Mouse (Mus musculus): ENCODE results near the gene Gm5483. TPM values are rescaled to one million over a fixed set of nuclear protein-coding genes. Genes with fewer than 3 reads are reported as not detected.
"Not testable (repeated sequence)": the region's sequence is repeated elsewhere in the genome, so short reads cannot be mapped to it uniquely, and the experiment has no call there.

Gm5483 gene
- total RNA-seq (2021), result not detected

DNA sequence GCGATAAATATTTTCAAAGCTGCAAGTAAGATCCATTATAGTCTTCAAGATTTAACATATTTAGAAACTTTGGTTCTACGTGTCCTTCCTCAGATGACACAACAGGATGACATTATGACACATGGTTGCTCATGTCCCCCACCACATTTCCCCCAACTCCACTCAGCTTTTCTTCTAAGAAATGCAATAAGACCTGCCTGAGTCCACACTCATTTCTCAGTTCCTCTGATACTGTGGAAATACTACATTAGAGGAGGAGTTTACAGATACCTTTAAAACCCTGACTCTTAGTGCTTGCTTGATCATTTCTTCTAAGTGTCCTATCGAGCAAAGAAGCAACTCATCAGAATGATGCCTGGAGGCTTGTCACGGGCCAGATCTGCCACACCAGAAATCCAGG lies at the start of gene Gm5483:
Gm5483 (plus strand) TSS at position 301 of the 400 bp plus-strand sequence.
- DNase-seq (ENCODE audit: low spot score in 2 of 2); intact Hi-C loops (cut with DNase I): not testable (repeated sequence)

DNA sequence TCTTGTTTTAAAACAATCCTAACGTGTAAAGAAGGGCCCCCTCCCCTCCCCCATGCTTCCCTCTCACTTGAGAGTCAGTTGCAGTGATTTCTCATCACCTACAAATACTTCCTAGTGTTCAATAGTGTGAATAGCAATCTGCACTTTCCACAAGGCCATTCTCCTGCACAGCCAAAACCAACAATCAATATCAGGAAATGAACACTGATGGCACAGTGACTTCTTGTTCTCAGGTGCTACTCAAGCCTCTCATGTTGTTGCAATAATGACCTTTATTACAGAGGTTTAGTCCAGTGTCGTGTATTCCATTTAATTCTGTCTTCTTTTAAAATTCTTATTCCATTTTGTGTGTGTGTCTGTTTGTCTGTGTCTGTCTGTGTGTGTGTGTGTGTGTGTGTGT lies 45.8 kb upstream of the Gm5483 start:
- intact Hi-C loops (cut with DNase I), result no loop called here
- DNase-seq (ENCODE audit: low spot score in 2 of 2), result no peak

DNA sequence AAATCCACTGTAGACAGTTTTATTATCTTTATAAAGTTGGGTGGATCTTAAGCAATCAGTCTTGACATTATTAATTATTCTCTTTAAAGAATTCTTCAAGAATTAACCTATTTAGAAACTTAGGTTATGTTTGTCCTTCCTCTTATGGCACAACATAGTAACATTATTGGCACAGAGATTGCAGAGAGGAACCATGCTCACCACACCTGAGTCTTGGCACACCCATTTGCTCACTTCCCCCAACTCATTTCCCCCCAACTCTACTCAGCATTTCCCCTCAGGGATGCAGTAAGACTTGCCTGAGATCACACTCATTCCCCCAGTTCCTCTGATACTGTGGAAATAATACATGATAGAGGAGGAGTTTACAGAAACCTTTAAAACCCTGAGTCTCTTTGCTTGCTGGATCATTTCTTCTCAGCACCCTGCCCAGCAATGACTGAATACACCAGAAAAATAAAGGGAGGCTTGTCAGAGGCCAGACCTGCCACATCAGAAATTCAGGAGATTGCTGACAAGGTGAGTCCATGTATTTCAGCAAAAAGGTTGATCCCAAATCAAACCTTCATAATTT lies 27.5 kb upstream of the Gm5483 start, which contains the start of gene Stfa2l1:
Stfa2l1 (plus strand) TSS at position 410 of the 574 bp plus-strand sequence.
- intact Hi-C loops (cut with DNase I), result no loop called here
- no peak for DNase-seq (ENCODE audit: low spot score in 2 of 2)

DNA sequence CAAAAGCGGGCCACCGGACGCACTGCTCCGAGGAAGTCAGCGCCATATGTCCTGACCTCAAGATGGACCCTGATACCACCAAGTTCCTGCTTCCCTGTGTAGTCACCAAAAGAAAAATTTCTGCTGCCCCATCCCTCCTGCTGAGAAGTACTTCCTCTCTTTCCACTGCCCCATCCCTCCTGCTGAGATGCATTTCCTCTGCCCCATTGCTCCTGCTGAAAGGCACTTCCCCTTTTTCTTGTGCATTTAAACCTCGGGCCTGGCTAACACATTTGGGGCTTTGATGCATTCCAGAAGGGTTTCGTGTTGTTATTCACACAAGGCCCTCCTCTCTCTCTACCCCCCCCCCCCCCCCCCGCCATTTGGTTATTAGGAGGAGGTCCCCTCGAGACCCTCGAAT lies 16.2 kb upstream of the Gm5483 start:
- intact Hi-C loops (cut with DNase I); DNase-seq (ENCODE audit: low spot score in 2 of 2): not testable (repeated sequence)

DNA sequence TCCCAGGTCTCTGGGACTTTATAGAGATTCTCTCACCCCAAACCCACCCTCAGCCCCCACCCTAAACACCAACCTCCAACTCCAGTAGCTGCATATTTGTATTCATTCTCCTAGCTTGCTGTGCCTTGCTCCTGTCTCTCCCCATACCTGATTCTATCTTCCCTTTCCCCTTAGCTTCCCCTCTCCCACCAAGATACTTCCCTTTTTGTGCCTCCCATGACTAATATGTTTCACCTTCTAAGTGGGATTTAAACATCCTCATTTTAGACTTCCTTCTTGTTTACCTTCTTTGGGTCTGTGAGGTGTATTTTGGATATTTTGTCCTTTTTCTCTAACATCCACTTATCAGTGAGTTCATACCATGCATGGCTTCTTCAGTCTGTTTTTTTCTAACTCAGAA lies 7.9 kb upstream of the Gm5483 start:
- intact Hi-C loops (cut with DNase I), result no loop called here

DNA sequence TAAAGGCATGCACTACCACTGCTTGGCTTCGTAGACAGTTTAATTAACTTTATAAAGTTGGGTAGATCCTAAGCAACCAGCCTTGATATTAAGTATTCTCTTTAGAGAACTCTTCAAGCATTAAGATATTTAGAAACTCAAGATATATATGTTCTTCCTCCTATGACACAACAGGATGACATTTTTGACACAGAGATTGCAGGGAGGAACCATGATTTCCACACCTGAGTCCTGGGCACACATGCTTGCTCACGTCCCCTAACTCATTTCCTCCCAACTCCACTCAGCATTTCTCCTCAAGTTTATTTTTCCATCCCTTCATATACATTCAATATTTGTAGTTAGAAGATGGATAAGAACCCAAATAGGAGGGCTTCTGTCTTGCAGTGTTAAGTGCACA lies 4.1 kb upstream of the Gm5483 start:
- intact Hi-C loops (cut with DNase I), result no loop called here
- DNase-seq (ENCODE audit: low spot score in 2 of 2), result no peak

More for the DNA sequence above, 7.9 kb upstream of the Gm5483 start:
- DNase-seq (ENCODE audit: low spot score in 2 of 2), result no peak

DNA sequence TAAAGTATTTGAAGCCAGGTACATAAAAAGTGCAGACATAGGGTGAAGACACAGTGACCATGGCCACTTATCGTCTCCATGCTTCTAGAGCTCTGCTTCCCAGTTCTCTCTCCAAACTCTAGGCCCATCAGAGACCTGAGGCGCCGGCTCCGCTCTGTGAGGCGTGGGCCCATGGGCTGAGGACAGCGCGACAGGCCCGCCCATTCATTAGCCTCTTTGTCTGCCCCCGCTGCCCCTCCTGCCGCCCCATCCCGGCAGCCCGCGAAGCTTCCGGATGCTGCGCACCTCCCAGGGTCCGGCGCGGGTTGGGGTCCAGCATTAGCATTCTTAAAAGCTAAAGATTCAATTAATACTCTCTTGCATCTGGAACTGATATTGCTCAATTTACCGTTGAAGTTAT lies 15.2 kb downstream of the Gm5483 start:
- no peak for DNase-seq (ENCODE audit: low spot score in 2 of 2)
- intact Hi-C loops (cut with DNase I), result no loop called here

DNA sequence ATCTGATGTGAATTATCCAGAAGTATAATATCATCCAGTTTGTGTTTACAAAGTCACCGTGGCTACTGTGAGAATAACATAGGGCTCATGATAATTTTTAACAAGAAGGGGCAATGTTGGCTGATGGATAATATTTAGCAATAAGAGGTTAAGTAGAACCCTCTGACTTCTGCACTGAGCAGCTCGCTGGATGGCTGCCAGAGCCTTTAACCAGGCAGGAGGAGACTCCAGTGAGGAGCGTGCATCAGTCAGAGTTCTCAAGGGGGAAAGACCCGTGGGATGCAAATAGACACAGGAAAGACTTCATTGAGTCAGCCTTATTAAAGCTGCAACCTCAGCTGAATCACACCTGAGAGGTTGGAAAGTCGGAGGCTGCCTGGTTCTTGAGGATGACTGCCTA lies 19.8 kb downstream of the Gm5483 start:
- intact Hi-C loops (cut with DNase I), result no loop called here
- no peak for DNase-seq (ENCODE audit: low spot score in 2 of 2)

DNA sequence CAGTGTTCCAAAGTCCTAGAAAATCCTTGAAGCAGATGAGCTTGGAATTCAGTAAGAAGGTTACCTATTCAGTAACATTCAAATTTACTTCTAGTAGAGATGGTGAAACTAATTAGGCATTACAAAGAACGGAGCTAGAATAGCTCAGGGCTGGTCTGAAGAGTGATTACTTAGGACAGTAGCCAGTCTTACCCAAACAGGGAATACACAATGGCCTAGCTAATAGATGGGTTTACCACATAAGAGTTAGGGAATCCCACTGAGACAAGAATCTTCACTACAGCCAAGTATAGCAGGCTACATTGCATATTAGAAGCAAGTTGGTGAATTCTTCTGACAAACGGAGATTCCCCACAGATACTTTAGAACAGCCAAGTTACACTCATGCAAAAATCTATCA lies 21.7 kb downstream of the Gm5483 start:
- intact Hi-C loops (cut with DNase I); DNase-seq (ENCODE audit: low spot score in 2 of 2): not testable (repeated sequence)

DNA sequence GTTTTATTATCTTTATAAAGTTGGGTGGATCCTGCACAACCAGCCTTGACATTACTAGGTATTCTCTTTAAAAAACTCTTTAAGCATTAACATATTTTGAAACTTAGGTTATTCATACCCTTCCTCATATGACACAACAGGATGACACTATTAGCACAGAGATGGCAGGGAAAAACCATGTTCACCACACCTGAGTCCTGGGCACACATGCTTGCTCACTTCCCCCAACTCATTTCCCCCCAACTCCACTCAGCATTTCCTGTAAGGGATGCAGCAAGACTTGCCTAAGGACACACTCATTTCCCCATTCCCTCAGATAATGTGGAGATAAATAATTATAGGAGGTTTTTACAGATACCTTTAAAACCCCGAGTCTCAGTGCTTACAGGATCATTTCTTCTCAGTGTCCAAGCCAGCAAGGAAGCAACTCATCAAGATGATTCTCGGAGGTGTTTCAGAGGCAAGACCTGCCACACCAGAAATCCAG lies 26.0 kb downstream of the Gm5483 start, which contains the start of gene Gm5416:
Gm5416 (plus strand) TSS at position 437 of the 487 bp plus-strand sequence.
- DNase-seq (ENCODE audit: low spot score in 2 of 2), result no peak
- intact Hi-C loops (cut with DNase I), result no loop called here

DNA sequence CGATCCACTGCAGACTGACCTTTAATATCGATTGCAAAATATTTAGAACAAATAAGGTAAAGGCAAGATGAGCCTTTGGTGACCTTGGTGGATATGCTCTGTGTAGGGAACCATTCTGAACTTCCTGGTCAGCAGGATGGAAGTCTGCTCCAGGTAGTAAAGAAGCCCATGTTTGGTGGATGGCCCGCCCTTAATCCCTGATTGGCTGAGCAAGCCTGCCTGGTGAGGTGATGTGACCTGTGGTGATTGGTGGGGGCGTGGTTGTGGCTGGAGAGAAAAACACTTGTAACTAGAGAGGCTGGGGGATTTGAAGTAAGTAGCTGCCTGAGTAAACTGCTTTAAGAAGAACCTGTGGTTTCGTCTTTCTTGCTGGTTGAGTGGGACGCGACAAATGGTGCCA lies 37.2 kb downstream of the Gm5483 start, which contains the start of gene 2010005H15Rik:
2010005H15Rik (plus strand) TSS at position 301 of the 400 bp plus-strand sequence.
- intact Hi-C loops (cut with DNase I); DNase-seq (ENCODE audit: low spot score in 2 of 2): not testable (repeated sequence)

Other genes starting within 250 kb of the Gm5483 start
- 1 to 10 TPM; 1.8 to 2.9 TPM for gene Parp9, start 245.7 kb upstream of the Gm5483 start, total RNA-seq (2021)
- 1 to 10 TPM; 3.9 to 4.2 TPM for gene Dtx3l, start 245.1 kb upstream of the Gm5483 start, total RNA-seq (2021)
- 100 to 1,000 TPM; 135 to 137 TPM for gene Kpna1, start 205.5 kb upstream of the Gm5483 start, total RNA-seq (2021)
- gene Wdr5b, start 143.0 kb upstream of the Gm5483 start, total RNA-seq (2021), result 1 to 10 TPM; 3.8 to 4.8 TPM
- 10 to 100 TPM; 64.6 to 65.8 TPM for gene Fam162a, start 112.6 kb upstream of the Gm5483 start, total RNA-seq (2021)
- 10 to 100 TPM; 19.4 to 19.8 TPM for gene Ccdc58, start 112.5 kb upstream of the Gm5483 start, total RNA-seq (2021)
- not detected for gene Csta1, start 53.0 kb upstream of the Gm5483 start, total RNA-seq (2021)
- not detected for gene Stfa2l1, start 27.4 kb upstream of the Gm5483 start, total RNA-seq (2021)
- gene Gm5416, start 26.2 kb downstream of the Gm5483 start, total RNA-seq (2021), result not detected
- gene 2010005H15Rik, start 37.3 kb downstream of the Gm5483 start, total RNA-seq (2021), result not detected
- not detected for gene Stfa1, start 92.7 kb downstream of the Gm5483 start, total RNA-seq (2021)
- not detected for gene BC117090, start 150.1 kb downstream of the Gm5483 start, total RNA-seq (2021)
- not detected for gene BC100530, start 183.5 kb downstream of the Gm5483 start, total RNA-seq (2021)
- gene Stfa2, start 224.2 kb downstream of the Gm5483 start, total RNA-seq (2021), result not detected